28 mouse cellular contexts compared by ENCODE assay signal in genomic region chr12:7548759-7549158, GRCm38 (mm10).
"Had no signal": no experiment of that assay in that cellular context is flagged by ENCODE, and none has a peak within 500 bp of the region (broad histone marks: within the 10 kb centered on the region; RNA-seq: fewer than 3 reads in every experiment).

No protein-coding gene starts in this region.

- H3K4me3 ChIP-seq: embryonic facial prominence, embryonic 10.5 days; embryonic facial prominence, embryonic 12.5 days; embryonic facial prominence, embryonic 13.5 days; embryonic facial prominence, embryonic 15.5 days; erythroblast, embryonic 14.5 days; forebrain, embryonic 10.5 days; forebrain, embryonic 12.5 days; forebrain, embryonic 13.5 days; forebrain, embryonic 15.5 days; gastrocnemius, adult 2 months; heart, adult 2 months had no signal

- ATAC-seq: forebrain, embryonic 13.5 days; forebrain, embryonic 14.5 days; forebrain, embryonic 15.5 days; forebrain, embryonic 16.5 days; forebrain, postnatal 0 days had no signal

- H3K9me3 ChIP-seq: embryonic facial prominence, embryonic 10.5 days; embryonic facial prominence, embryonic 12.5 days; embryonic facial prominence, embryonic 13.5 days; embryonic facial prominence, embryonic 15.5 days; forebrain, embryonic 10.5 days; forebrain, embryonic 12.5 days; forebrain, embryonic 13.5 days; forebrain, embryonic 15.5 days had no signal

- DNase-seq: cerebellum, adult 2 months; cerebellum, adult 8-10 months; cerebellum, adult 9-10 months; cerebellum, adult 9-11 months; cerebellum, postnatal 10 days; cerebellum, postnatal 14 days; cerebellum, postnatal 25 days; cerebellum, postnatal 36 days; embryo, embryonic 11 days; forebrain, postnatal 0 days; gastrocnemius, adult 2 months; gastrocnemius, postnatal 10 days; gastrocnemius, postnatal 14 days; gastrocnemius, postnatal 36 days; heart, adult 11 months; heart, adult 18-20 months; heart, adult 2 months had no signal

- H3K9ac ChIP-seq: embryonic facial prominence, embryonic 12.5 days; embryonic facial prominence, embryonic 13.5 days; embryonic facial prominence, embryonic 15.5 days; forebrain, embryonic 12.5 days; forebrain, embryonic 13.5 days; forebrain, embryonic 15.5 days; forebrain, postnatal 0 days had no signal

- H3K4me2 ChIP-seq: embryonic facial prominence, embryonic 12.5 days; embryonic facial prominence, embryonic 13.5 days; embryonic facial prominence, embryonic 15.5 days; forebrain, embryonic 12.5 days; forebrain, embryonic 13.5 days; forebrain, embryonic 15.5 days had no signal

- H3K27ac ChIP-seq: embryonic facial prominence, embryonic 10.5 days; embryonic facial prominence, embryonic 12.5 days; embryonic facial prominence, embryonic 13.5 days; embryonic facial prominence, embryonic 15.5 days; forebrain, embryonic 10.5 days; forebrain, embryonic 12.5 days; forebrain, embryonic 13.5 days; forebrain, embryonic 15.5 days; gastrocnemius, adult 2 months; heart, adult 2 months had no signal

- H3K27me3 ChIP-seq: embryonic facial prominence, embryonic 12.5 days; embryonic facial prominence, embryonic 13.5 days; embryonic facial prominence, embryonic 15.5 days; forebrain, embryonic 12.5 days; forebrain, embryonic 13.5 days; forebrain, embryonic 15.5 days had no signal

- H3K36me3 ChIP-seq: embryonic facial prominence, embryonic 10.5 days; embryonic facial prominence, embryonic 12.5 days; embryonic facial prominence, embryonic 13.5 days; embryonic facial prominence, embryonic 15.5 days; forebrain, embryonic 10.5 days; forebrain, embryonic 12.5 days; forebrain, embryonic 15.5 days had no signal

- H3K4me1 ChIP-seq: embryonic facial prominence, embryonic 10.5 days; embryonic facial prominence, embryonic 12.5 days; embryonic facial prominence, embryonic 13.5 days; embryonic facial prominence, embryonic 15.5 days; forebrain, embryonic 10.5 days; forebrain, embryonic 12.5 days; forebrain, embryonic 13.5 days; forebrain, embryonic 15.5 days had no signal
